Mouse (Mus musculus): ENCODE measurements around the gene Ryr2. TPM values are rescaled to one million over a fixed set of nuclear protein-coding genes. Genes with fewer than 3 reads are reported as not detected.

Ryr2 gene
- total and polyA plus RNA-seq, 3 experiments = 127 to 1,020 (median 877) TPM

- Histone ChIP-seq H3K9ac (ENCODE audit: low read depth, low read length) (no peak overlapping the region), H3K4me3 (no peak overlapping the region), H3K36me3 (ENCODE audit: control insufficient read depth, insufficient read depth, low read length) (no peaks in the 10 kb centered on the region), H3K4me1 (ENCODE audit: control insufficient read depth, insufficient read depth, low read length) (no peaks in the 10 kb centered on the region), H3K79me2 (replicated peaks; ENCODE audit: control insufficient read depth, insufficient read depth, low read length) (no peaks in the 10 kb centered on the region), H3K27ac (no peak overlapping the region), H3K27me3 (ENCODE audit: control insufficient read depth, insufficient read depth, low read length) (no peaks in the 10 kb centered on the region)
- intact Hi-C loops (cut with DNase I) = no loop called here
- DNase-seq = no peak
- WGBS = 78% methylated on average over 4 of the region's 4 CpGs
- TF ChIP-seq EP300 (IDR thresholded peaks at IDR 0.05; ENCODE audit: insufficient read depth, low read depth, low read length) (no peak), CTCF (IDR thresholded peaks at IDR 0.05) (no peak), POLR2A (IDR thresholded peaks at IDR 0.05; ENCODE audit: insufficient read depth, low read depth, low read length) (no peak)
Observed at GRCm38 (mm10) chr13:11523612-11524011, 583.1 kb downstream of the Ryr2 start.

- WGBS = 87% methylated on average over 2 of the region's 2 CpGs
- Histone ChIP-seq H3K9ac (ENCODE audit: low read depth, low read length) (no peak overlapping the region), H3K27me3 (ENCODE audit: control insufficient read depth, insufficient read depth, low read length) (no peaks in the 10 kb centered on the region), H3K36me3 (ENCODE audit: control insufficient read depth, insufficient read depth, low read length) (no peaks in the 10 kb centered on the region), H3K4me3 (no peak overlapping the region), H3K4me1 (ENCODE audit: control insufficient read depth, insufficient read depth, low read length) (no peaks in the 10 kb centered on the region), H3K27ac (no peak overlapping the region), H3K79me2 (replicated peaks; ENCODE audit: control insufficient read depth, insufficient read depth, low read length) (no peaks in the 10 kb centered on the region)
- TF ChIP-seq EP300 (IDR thresholded peaks at IDR 0.05; ENCODE audit: insufficient read depth, low read depth, low read length) = no peak
- no peak for TF ChIP-seq POLR2A (IDR thresholded peaks at IDR 0.05; ENCODE audit: insufficient read depth, low read depth, low read length)
- no peak for TF ChIP-seq CTCF (IDR thresholded peaks at IDR 0.05)
- DNase-seq = no peak
- intact Hi-C loops (cut with DNase I) = no loop called here
Observed at GRCm38 (mm10) chr13:11520765-11521164, 586.0 kb downstream of the Ryr2 start.

GRCm38 (mm10) chr13:11511540-11512177 is 595.1 kb downstream of the Ryr2 start:
- no peak for DNase-seq
- Histone ChIP-seq H3K79me2 (replicated peaks; ENCODE audit: control insufficient read depth, insufficient read depth, low read length) (no peaks in the 10 kb centered on the region), H3K27ac (no peak overlapping the region), H3K27me3 (ENCODE audit: control insufficient read depth, insufficient read depth, low read length) (no peaks in the 10 kb centered on the region), H3K4me3 (no peak overlapping the region), H3K4me1 (ENCODE audit: control insufficient read depth, insufficient read depth, low read length) (no peaks in the 10 kb centered on the region), H3K9ac (ENCODE audit: low read depth, low read length) (no peak overlapping the region), H3K36me3 (ENCODE audit: control insufficient read depth, insufficient read depth, low read length) (no peaks in the 10 kb centered on the region)
- TF ChIP-seq EP300 (IDR thresholded peaks at IDR 0.05; ENCODE audit: insufficient read depth, low read depth, low read length) (no peak), CTCF (IDR thresholded peaks at IDR 0.05) (no peak), POLR2A (IDR thresholded peaks at IDR 0.05; ENCODE audit: insufficient read depth, low read depth, low read length) (no peak)
- 61% methylated on average over 2 of the region's 2 CpGs for WGBS
- intact Hi-C loops (cut with DNase I) = no loop called here

Other genes with a start within 250 kb of the Ryr2 start
- gene Mtr, start 151.2 kb upstream of the Ryr2 start, total RNA-seq (2021) = 100 to 1,000 TPM in 1 of 2 experiments, 10 to 100 TPM in 1; 88.1 to 103 TPM
- gene Mtr, start 151.2 kb upstream of the Ryr2 start, polyA plus RNA-seq (2012; rRNA removed) = 42.2 and 129 TPM in 2 replicates
- gene Actn2, start 233.8 kb upstream of the Ryr2 start, total RNA-seq (2021) = 1,000 to 10,000 TPM; 1,397 to 1,781 TPM
- gene Actn2, start 233.8 kb upstream of the Ryr2 start, polyA plus RNA-seq (2012; rRNA removed) = 1,690 and 1,900 TPM in 2 replicates